Mouse (Mus musculus) neural tube, embryonic 14.5 days (tissue): ENCODE data around the gene Myl6. TPM values are rescaled to one million over a fixed set of nuclear protein-coding genes. Genes with fewer than 3 reads are reported as not detected.

Source experiments
- ATAC-seq: fragments of 200-750 bp; cut with Nextera tagmentation; 2 replicates; pipeline ENCODE4 v1.8.0; 2017; ENCODE audit warnings: low read depth, mild to moderate bottlenecking, moderate TSS enrichment, moderate library complexity
- H3K27ac ChIP-seq: fragments of 300-500 bp; sonication (generic); 2 replicates; pipeline ENCODE4 v1.5.1; 2014; ENCODE audit warnings: low read depth, mild to moderate bottlenecking, control low read depth, low read length, moderate library complexity, mixed read lengths
- H3K27me3 ChIP-seq: fragments of 300-500 bp; sonication (generic); 2 replicates; pipeline ENCODE4 v1.6.1; 2014; ENCODE audit warnings: low read length; ENCODE audit not compliant: control insufficient read depth, insufficient read depth
- H3K36me3 ChIP-seq: fragments of 300-500 bp; sonication (generic); 2 replicates; pipeline ENCODE4 v1.6.1; 2014; ENCODE audit warnings: low read length, mixed read lengths; ENCODE audit not compliant: control insufficient read depth, insufficient read depth
- H3K4me1 ChIP-seq: fragments of 300-500 bp; sonication (generic); 2 replicates; pipeline ENCODE4 v1.6.1; 2014; ENCODE audit warnings: low read length; ENCODE audit not compliant: control insufficient read depth, insufficient read depth
- H3K4me2 ChIP-seq: fragments of 300-500 bp; sonication (generic); 2 replicates; pipeline ENCODE4 v1.6.1; 2014; ENCODE audit warnings: mild to moderate bottlenecking, low read depth, low read length, control low read depth
- H3K4me3 ChIP-seq: fragments of 300-500 bp; sonication (generic); 2 replicates; pipeline ENCODE4 v1.5.1; 2014; ENCODE audit warnings: low read depth, low read length, control low read depth, mixed read lengths
- H3K9ac ChIP-seq: fragments of 300-500 bp; sonication (generic); replicated peaks from 2 replicates; pipeline ENCODE4 v1.6.1; 2014; ENCODE audit warnings: low read depth, mild to moderate bottlenecking, control low read depth, low read length, mixed read lengths
- H3K9me3 ChIP-seq: fragments of 300-500 bp; sonication (generic); 2 replicates; pipeline ENCODE4 v1.6.1; 2016; ENCODE audit warnings: low read length; ENCODE audit not compliant: control insufficient read depth
- WGBS: fragments of 180-500 bp; shearing (Covaris S2); extraction: QIAGEN DNeasy Blood & Tissue Kit; methylation state at CpG from one replicate; pipeline ENCODE4 v1.1.7; 2014; 5-methylcytosine and 5-hydroxymethylcytosine counted together
- polyA plus RNA-seq: library from polyadenylated mRNA; unstranded; fragments of >200 nt; fragmentation: Nextera tagmentation; extraction: Ambion mirVana; gene quantifications from 2 replicates; pipeline ENCODE4 v1.2.1, GENCODE M21; 2014

Myl6 gene
- polyA plus RNA-seq: 831 and 835 TPM in 2 replicates

DNA sequence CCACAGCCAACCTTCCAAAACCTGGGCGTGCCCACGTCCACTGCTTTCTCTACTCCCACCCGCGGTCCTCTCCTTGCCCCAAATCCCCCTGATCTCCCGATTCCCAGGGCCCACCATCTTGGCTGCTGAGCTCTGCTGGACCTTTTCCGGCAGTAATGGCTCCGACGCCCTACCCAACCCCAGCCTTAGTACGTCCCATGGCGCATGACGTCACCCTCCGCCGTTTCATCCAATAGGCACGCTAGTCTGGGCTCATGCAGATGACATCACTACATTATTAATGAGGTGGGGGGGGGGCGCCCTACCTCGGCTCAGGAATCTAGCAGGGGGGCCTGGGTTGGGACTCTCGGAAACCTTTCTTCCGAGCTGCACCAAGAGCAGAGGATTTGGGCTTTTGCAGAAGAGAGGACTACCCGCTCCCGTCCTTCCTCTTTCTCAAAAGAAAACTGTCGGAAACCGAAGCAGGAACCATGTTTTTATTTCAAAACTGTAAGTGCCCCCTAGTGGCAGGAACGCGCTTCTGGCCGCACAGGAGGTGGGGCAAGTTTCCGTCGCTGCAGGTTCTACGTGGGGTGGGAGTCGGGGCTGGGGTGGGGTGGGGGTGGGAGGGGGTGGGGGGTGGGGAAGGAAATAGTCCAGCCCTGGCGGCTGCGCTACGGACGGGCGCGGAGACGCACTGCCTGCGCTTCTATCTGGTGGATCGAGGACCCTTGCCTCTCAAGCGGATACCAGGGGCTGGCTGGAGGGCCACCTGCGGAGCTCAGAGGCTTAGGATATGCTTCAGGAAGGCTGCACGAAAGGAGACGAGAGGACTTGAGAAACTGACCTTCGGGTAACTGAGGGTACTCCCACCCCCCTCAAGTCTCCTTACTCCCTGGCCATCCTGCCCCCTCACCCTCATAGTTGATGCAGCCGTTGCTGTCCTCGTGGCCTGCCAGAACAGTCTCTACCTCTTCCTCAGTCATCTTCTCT, at the start of gene Myl6:
Gene Myl6, minus strand, starts transcription at position 451 of the 972 bp plus-strand sequence.
- under 1% methylated on average over 45 of the region's 45 CpGs for WGBS

DNA sequence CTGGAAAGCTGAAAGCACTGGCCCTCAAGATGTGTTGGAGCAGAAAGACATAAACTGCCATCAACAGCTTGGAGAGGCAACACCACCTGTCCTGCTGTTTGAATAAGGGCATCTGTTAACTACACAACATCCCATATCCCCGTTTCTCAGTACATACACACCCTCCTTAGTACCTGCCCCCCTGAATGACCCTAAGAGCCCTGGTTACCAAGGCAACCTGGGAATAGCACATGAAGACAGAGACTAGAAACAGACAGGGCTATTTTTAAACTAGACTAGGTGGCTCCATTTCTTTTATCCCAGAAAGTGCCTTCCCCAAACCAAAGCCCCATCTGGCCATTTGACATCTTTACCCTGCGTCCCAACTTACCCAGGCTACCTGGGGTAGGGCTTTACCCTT, 49.2 kb upstream of the Myl6 start:
- H3K4me3 ChIP-seq: no peak overlapping the region
- no peaks in the 10 kb centered on the region for H3K9me3 ChIP-seq
- no peak for ATAC-seq
- no peak overlapping the region for H3K9ac ChIP-seq
- H3K4me1 ChIP-seq: peaks cover 10% of the 10 kb centered on the region
- peaks cover 29% of the 10 kb centered on the region for H3K36me3 ChIP-seq
- H3K27me3 ChIP-seq: no peaks in the 10 kb centered on the region
- no peak overlapping the region for H3K27ac ChIP-seq
- H3K4me2 ChIP-seq: no peak overlapping the region
- WGBS: 67% methylated on average over 2 of the region's 2 CpGs

More for the DNA sequence above, at the start of gene Myl6:
- H3K9ac ChIP-seq: peak within 1 kb of the TSS; percentile 78
- peak; percentile 95 for ATAC-seq
- H3K4me1 ChIP-seq: peaks cover 24% of the 10 kb centered on the region
- H3K4me2 ChIP-seq: peak within 1 kb of the TSS; percentile 82
- no peaks in the 10 kb centered on the region for H3K9me3 ChIP-seq
- peak within 1 kb of the TSS; percentile 78 for H3K4me3 ChIP-seq
- no peaks in the 10 kb centered on the region for H3K27me3 ChIP-seq
- peaks cover 27% of the 10 kb centered on the region for H3K36me3 ChIP-seq
- H3K27ac ChIP-seq: peak within 1 kb of the TSS; percentile 83

DNA sequence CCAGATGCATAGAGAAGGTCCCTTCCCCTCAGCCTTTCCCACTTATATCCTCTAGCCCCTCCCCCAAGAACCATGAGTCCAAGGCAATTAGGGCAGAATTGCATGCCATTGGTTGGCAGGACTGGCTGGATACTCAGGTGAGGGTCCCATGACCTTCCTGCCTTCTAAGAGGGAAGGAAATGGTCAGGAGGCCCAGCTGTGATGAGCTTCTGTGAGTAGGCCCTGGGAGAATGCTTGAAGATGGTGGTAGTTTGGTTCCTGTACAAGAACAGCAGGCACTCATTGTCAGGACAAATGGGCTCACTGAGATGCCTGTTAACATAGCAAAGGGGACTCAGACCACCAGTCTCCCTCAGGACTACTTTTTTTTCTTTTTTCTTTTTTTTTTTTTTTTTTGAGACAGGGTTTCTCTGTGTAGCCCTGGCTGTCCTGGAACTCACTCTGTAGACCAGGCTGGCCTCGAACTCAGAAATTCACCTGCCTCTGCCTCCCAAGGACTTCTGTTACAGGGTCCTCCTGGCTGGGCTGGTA, 44.5 kb upstream of the Myl6 start:
- Histone ChIP-seq H3K4me1 (no peaks in the 10 kb centered on the region), H3K27ac (no peak overlapping the region), H3K9ac (no peak overlapping the region), H3K9me3 (no peaks in the 10 kb centered on the region), H3K4me2 (no peak overlapping the region), H3K36me3 (0 out of 2 replicates have a peak, but pooled peaks cover 14% of the 10 kb centered on the region), H3K27me3 (no peaks in the 10 kb centered on the region), H3K4me3 (no peak overlapping the region)
- WGBS: 100% methylated on average over 1 of the region's 1 CpGs
- no peak for ATAC-seq

DNA sequence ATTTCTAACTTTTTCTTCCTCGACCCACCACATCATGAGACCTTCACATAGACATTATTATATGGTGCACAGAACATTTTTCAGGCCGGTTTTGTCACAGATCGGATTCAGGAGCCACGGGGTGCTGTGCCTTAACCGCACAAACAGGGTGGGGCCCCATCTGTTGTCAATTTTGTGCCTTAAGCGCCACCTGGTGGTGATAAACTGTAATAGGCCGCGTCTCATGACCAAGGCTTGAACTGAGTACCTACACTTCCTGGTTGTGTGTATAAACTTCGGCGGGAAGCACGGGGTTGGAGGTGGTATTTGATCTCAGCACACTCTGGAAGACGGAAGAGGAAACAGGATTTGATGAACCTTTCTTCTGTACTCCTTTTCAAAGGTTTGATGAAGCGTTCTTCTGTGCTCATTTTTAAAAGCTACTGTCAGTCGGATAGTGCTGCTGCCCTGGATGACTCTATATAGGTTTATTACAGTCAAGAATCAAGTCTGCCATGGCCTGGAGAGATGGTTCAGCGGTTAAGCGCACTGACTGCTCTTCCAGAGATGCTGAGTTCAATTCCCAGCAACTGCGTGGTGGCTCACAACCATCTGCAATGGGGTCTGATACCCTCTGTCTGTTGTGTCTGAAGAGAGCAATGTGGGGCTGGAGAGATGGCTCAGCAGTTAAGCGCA, 42.5 kb upstream of the Myl6 start:
- 16% methylated on average over 18 of the region's 18 CpGs for WGBS
- H3K27me3 ChIP-seq: no peaks in the 10 kb centered on the region
- H3K9me3 ChIP-seq: no peaks in the 10 kb centered on the region
- no peak overlapping the region for H3K27ac ChIP-seq
- no peak overlapping the region for H3K9ac ChIP-seq
- no peaks in the 10 kb centered on the region for H3K4me1 ChIP-seq
- H3K4me2 ChIP-seq: peak overlapping the region; percentile 32; the same call in 1 of the 2 replicates
- ATAC-seq: peak; percentile 94
- H3K4me3 ChIP-seq: no peak overlapping the region
- no peaks in the 10 kb centered on the region for H3K36me3 ChIP-seq

DNA sequence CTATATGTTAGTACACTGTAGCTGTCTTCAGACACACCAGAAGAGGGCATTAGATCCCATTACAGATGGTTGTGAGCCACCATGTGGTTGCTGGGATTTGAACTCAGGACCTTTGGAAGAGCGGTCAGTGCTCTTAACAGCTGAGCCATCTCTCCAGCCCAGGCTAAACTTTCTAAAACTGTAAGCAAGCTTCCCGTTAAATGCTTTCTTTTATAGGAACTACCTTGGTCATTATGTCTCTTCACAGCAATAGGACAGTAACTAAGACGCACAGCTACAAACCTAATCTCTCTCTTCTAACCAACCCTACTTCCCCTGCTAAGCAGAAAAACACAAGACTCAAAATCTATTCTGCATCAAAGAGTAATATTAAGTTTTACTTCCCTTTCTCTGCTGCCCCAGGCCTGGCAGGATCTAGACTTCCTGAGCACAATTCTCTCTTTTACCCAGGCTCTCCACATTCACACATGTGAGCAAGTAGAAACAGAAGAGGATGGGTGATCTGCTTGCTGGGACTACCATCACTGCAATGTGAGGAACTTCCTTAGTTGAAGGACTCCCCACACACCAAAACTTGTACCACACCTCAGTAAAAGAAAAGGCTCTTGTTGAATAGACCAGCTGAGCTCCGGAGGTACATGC, 41.8 kb upstream of the Myl6 start:
- Histone ChIP-seq H3K4me2 (peak overlapping the region; percentile 32; the same call in 1 of the 2 replicates), H3K9me3 (no peaks in the 10 kb centered on the region), H3K4me1 (no peaks in the 10 kb centered on the region), H3K4me3 (no peak overlapping the region), H3K27me3 (no peaks in the 10 kb centered on the region), H3K27ac (no peak overlapping the region), H3K9ac (no peak overlapping the region), H3K36me3 (no peaks in the 10 kb centered on the region)
- ATAC-seq: no peak
- WGBS: 73% methylated on average over 4 of the region's 4 CpGs

DNA sequence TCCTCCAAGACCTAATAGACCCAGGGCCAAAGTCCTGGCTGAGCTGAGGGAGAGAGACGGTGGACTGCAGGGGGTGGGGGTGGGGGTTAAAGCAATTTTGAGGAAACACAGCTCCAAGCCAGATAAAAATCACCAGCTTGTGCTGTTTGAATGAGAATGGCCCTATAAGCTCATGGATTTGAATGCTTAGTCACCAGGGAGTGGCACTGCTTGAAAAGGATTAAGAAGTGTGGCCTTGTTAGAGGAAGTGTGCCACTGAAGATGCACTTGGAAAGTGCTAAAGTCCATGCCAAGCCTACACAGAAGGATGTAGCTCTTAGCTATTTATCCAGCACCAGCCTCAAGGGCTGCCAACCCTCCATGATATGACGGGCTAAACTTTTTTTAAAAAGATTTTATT, 41.3 kb upstream of the Myl6 start:
- WGBS: 86% methylated on average over 2 of the region's 2 CpGs
- Histone ChIP-seq H3K4me1 (no peaks in the 10 kb centered on the region), H3K27ac (no peak overlapping the region), H3K4me2 (no peak overlapping the region), H3K36me3 (no peaks in the 10 kb centered on the region), H3K9me3 (no peaks in the 10 kb centered on the region), H3K27me3 (no peaks in the 10 kb centered on the region), H3K4me3 (no peak overlapping the region), H3K9ac (no peak overlapping the region)
- ATAC-seq: no peak

DNA sequence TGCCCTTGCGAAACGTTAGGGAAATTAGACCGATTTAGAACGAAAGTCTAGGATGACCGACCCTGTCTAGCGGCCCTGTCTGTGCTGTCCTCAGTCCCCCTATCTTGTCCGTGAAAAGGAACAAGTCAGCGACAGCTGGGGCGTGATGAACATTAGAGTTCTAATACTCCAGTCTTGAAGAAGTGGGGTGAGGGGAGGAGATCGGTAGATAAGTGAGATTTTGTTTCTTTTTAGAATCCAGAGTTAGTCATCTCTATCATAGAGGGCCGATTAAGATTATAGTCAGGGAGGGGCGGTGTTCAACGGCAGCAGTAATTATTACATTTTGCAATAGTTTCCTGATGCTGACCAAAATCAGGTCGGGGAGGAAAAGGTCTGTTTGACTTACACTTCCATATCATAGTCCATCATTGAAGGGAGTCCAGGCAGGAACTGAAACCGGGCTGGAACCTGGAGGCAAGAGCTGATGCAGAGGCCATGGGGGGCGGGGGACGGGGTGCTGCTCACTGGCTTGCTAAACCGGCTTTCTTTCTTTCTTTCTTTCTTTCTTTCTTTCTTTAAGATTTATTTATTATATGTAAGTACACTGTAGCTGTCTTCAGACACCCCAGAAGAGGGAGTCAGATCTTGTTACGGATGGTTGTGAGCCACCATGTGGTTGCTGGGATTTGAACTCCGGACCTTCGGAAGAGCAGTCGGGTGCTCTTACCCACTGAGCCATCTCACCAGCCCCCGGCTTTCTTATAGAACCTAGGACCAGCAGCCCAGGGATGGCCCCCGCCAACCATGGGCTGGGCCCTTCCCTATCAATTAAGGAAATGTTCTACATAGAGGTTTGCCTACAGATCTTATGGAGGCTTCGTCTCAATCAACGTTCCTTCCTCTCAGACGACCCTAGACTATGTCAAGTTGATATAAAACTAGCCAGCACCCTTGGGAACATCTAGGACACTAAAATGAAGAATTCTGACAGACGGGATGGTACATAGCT, 32.7 kb upstream of the Myl6 start:
- no peak overlapping the region for H3K27ac ChIP-seq

More for the DNA sequence above, 32.7 kb upstream of the Myl6 start:
- no peak for ATAC-seq
- H3K4me3 ChIP-seq: peak overlapping the region; percentile 65
- H3K4me1 ChIP-seq: peaks cover 7% of the 10 kb centered on the region; the same call in 1 of the 2 replicates
- H3K9ac ChIP-seq: no peak overlapping the region
- no peaks in the 10 kb centered on the region for H3K36me3 ChIP-seq
- H3K4me2 ChIP-seq: peak overlapping the region; percentile 99
- H3K27me3 ChIP-seq: no peaks in the 10 kb centered on the region
- no peaks in the 10 kb centered on the region for H3K9me3 ChIP-seq
- 31% methylated on average over 28 of the region's 28 CpGs for WGBS
